Mouse (Mus musculus) stomach, embryonic 16.5 days (tissue): ENCODE results near the gene Olfr380. TPM values are rescaled to one million over a fixed set of nuclear protein-coding genes. Genes with fewer than 3 reads are reported as not detected.

ENCODE experiments used
- ATAC-seq: fragments of 200-750 bp; cut with Nextera tagmentation; 2 replicates; pipeline ENCODE4 v1.8.0; 2017; ENCODE audit warnings: moderate number of reproducible peaks, moderate TSS enrichment; ENCODE audit not compliant: insufficient read depth, low FRiP score
- H3K27ac ChIP-seq: fragments of 300-500 bp; sonication (generic); 2 replicates; pipeline ENCODE4 v1.5.1; 2014; ENCODE audit warnings: low read length
- H3K27me3 ChIP-seq: fragments of 300-500 bp; sonication (generic); 2 replicates; pipeline ENCODE4 v1.6.1; 2014; ENCODE audit warnings: low read length, control low read depth, mixed read lengths; ENCODE audit not compliant: control insufficient read depth, insufficient read depth
- H3K36me3 ChIP-seq: fragments of 300-500 bp; sonication (generic); 2 replicates; pipeline ENCODE4 v1.6.1; 2014; ENCODE audit warnings: low read length; ENCODE audit not compliant: control insufficient read depth, insufficient read depth
- H3K4me1 ChIP-seq: fragments of 300-500 bp; sonication (generic); 2 replicates; pipeline ENCODE4 v1.6.1; 2014; ENCODE audit warnings: low read length, control low read depth, mixed read lengths; ENCODE audit not compliant: control insufficient read depth, insufficient read depth
- H3K4me2 ChIP-seq: fragments of 300-500 bp; sonication (generic); 2 replicates; pipeline ENCODE4 v1.6.1; 2014; ENCODE audit warnings: low read depth, low read length, mixed read lengths
- H3K4me3 ChIP-seq: fragments of 300-500 bp; sonication (generic); replicated peaks from 2 replicates; pipeline ENCODE4 v1.5.1; 2014; ENCODE audit warnings: mild to moderate bottlenecking, low read length
- H3K9ac ChIP-seq: fragments of 300-500 bp; sonication (generic); 2 replicates; pipeline ENCODE4 v1.6.1; 2014; ENCODE audit warnings: low read length
- H3K9me3 ChIP-seq: fragments of 300-500 bp; sonication (generic); replicated peaks from 2 replicates; pipeline ENCODE4 v1.6.1; 2016; ENCODE audit warnings: low read length, control low read depth; ENCODE audit not compliant: control insufficient read depth
- WGBS: fragments of 180-500 bp; shearing (Covaris S2); extraction: QIAGEN DNeasy Blood & Tissue Kit; methylation state at CpG from one replicate; pipeline ENCODE4 v1.1.7; 2014; 5-methylcytosine and 5-hydroxymethylcytosine counted together
- polyA plus RNA-seq: library from polyadenylated mRNA; unstranded; fragments of >200 nt; fragmentation: Nextera tagmentation; extraction: Ambion mirVana; gene quantifications from 2 replicates; pipeline ENCODE4 v1.2.1, GENCODE M21; 2015

Gene Olfr380
- polyA plus RNA-seq: not detected in 2 replicates

GRCm38 (mm10) chr11:73457408-73457807 lies at the start of gene Olfr380:
Gene Olfr380, minus strand, starts transcription at chr11:73457508.
- no peak within 1 kb of the TSS for H3K9ac ChIP-seq
- H3K27me3 ChIP-seq: no peaks in the 10 kb centered on the region
- H3K4me1 ChIP-seq: no peaks in the 10 kb centered on the region
- no peak within 1 kb of the TSS for H3K27ac ChIP-seq
- H3K36me3 ChIP-seq: no peaks in the 10 kb centered on the region
- 71% methylated on average over 1 of the region's 1 CpGs for WGBS
- no peak within 1 kb of the TSS for H3K4me2 ChIP-seq
- H3K9me3 ChIP-seq: no peaks in the 10 kb centered on the region
- ATAC-seq: no peak
- H3K4me3 ChIP-seq: no peak within 1 kb of the TSS

DNA sequence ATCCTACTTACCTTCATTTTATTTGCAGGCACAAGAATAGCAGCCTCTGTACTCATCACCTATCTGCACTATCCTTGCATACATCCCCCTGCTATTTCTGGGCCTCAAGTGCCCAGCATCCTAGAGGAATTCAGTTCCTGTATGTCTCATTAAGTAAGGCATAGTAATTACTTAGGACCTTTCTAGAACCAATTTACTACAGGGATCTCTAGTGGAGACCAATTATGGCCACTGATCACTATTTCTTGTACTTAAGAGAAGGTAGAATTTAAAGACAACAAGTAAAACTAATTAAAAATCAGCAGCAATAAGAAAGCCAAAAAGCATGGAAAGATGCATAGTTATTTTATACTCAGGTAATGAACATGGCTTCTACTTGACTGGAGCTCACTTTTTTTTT lies 34.2 kb upstream of the Olfr380 start, which contains the start of gene Olfr381:
TSS of gene Olfr381 (minus strand) at position 101 of the 400 bp plus-strand sequence.
- Histone ChIP-seq H3K27ac (no peak within 1 kb of the TSS), H3K27me3 (no peaks in the 10 kb centered on the region), H3K4me1 (no peaks in the 10 kb centered on the region), H3K9ac (no peak within 1 kb of the TSS), H3K4me3 (no peak within 1 kb of the TSS), H3K4me2 (no peak within 1 kb of the TSS), H3K9me3 (no peaks in the 10 kb centered on the region), H3K36me3 (no peaks in the 10 kb centered on the region)
- no peak for ATAC-seq

DNA sequence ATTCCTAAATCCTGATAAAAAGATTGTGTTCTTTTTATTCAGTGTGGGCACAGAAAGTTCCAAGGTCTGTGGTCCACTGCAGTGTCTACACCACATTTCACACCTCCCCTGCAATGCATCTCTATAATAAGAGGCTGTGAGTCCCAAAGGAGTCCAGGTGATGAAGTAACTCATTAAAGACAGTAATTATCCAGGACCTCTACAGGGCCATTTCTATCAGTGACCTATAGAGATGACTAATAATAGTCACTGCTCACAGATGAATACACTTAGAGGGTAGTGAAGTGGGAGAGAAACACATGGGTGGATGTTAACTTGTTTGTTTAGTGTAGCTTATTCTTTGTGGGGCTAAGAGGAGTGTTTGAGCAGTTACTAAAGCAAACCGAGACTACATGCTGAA lies 28.9 kb downstream of the Olfr380 start, which contains the start of gene Olfr378:
TSS of gene Olfr378 (minus strand) at position 101 of the 400 bp plus-strand sequence.
- no peaks in the 10 kb centered on the region for H3K36me3 ChIP-seq
- no peak within 1 kb of the TSS for H3K4me3 ChIP-seq
- no peak within 1 kb of the TSS for H3K27ac ChIP-seq
- no peaks in the 10 kb centered on the region for H3K4me1 ChIP-seq
- no peaks in the 10 kb centered on the region for H3K9me3 ChIP-seq
- H3K27me3 ChIP-seq: no peaks in the 10 kb centered on the region
- H3K4me2 ChIP-seq: no peak within 1 kb of the TSS
- ATAC-seq: no peak
- WGBS: 82% methylated on average over 1 of the region's 1 CpGs
- no peak within 1 kb of the TSS for H3K9ac ChIP-seq

Other genes with a start within 250 kb of the Olfr380 start
- gene Trpv1, start 223.2 kb downstream of the Olfr380 start, polyA plus RNA-seq: not detected in 2 replicates
- gene Trpv3, start 190.1 kb downstream of the Olfr380 start, polyA plus RNA-seq: 0.40 and 0.47 TPM in 2 replicates
- gene Aspa, start 127.9 kb downstream of the Olfr380 start, polyA plus RNA-seq: 4.2 and 4.5 TPM in 2 replicates
- not detected in 2 replicates for gene Gm49340, start 127.8 kb downstream of the Olfr380 start, polyA plus RNA-seq
- 0.27 TPM in 1 of 2 replicates, not detected in the other for gene Spata22, start 127.8 kb downstream of the Olfr380 start, polyA plus RNA-seq
- gene Olfr20, start 106.7 kb downstream of the Olfr380 start, polyA plus RNA-seq: not detected in 2 replicates
- gene Olfr376, start 86.3 kb downstream of the Olfr380 start, polyA plus RNA-seq: not detected in 2 replicates
- not detected in 2 replicates for gene Olfr1, start 57.9 kb downstream of the Olfr380 start, polyA plus RNA-seq
- not detected in 2 replicates for gene Olfr378, start 29.0 kb downstream of the Olfr380 start, polyA plus RNA-seq
- not detected in 2 replicates for gene Olfr381, start 34.1 kb upstream of the Olfr380 start, polyA plus RNA-seq
- not detected in 2 replicates for gene Olfr382, start 59.7 kb upstream of the Olfr380 start, polyA plus RNA-seq
- not detected in 2 replicates for gene Olfr385, start 135.5 kb upstream of the Olfr380 start, polyA plus RNA-seq
- gene Olfr384, start 141.1 kb upstream of the Olfr380 start, polyA plus RNA-seq: not detected in 2 replicates
- gene Zfp735, start 231.3 kb upstream of the Olfr380 start, polyA plus RNA-seq: not detected in 2 replicates